Mouse (Mus musculus) thymus, postnatal 4 days (tissue): ENCODE results near the gene Mmp28.

ENCODE experiments used
- DNase-seq: peaks from one replicate; pipeline ENCODE4 v3.0.0; 2021

Mmp28 gene

GRCm38 (mm10) chr11:83462711-83463244 lies at the start of gene Mmp28:
Gene Mmp28, minus strand, starts transcription at chr11:83463071.
- peak; percentile 17 for DNase-seq

GRCm38 (mm10) chr11:83509521-83509920 lies 46.6 kb upstream of the Mmp28 start:
- no peak for DNase-seq

DNA sequence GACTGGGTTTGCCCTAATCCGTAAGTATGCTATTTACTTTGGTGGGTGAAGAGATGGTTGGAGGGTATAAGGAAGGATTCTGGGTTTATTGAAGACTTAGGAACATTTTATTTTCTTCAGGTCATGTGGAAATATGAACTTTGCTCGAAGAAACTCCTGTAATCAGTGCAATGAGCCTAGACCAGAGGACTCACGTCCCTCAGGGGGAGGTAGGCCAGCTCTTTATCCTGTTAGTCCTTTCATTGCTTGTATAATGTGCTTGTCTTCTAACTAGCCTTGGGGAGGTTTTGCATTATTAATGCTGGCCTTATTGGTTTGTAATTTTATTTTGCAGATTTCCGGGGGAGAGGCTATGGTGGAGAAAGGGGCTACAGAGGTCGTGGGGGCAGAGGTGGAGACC lies 41.4 kb upstream of the Mmp28 start:
- DNase-seq = no peak

GRCm38 (mm10) chr11:83495571-83495970 lies 32.7 kb upstream of the Mmp28 start:
- no peak for DNase-seq

GRCm38 (mm10) chr11:83491488-83491887 lies 28.6 kb upstream of the Mmp28 start:
- peak; percentile 24 for DNase-seq

- no peak for DNase-seq
These were observed 10.6 kb upstream of the Mmp28 start for GRCm38 (mm10) chr11:83473235-83474016.

DNA sequence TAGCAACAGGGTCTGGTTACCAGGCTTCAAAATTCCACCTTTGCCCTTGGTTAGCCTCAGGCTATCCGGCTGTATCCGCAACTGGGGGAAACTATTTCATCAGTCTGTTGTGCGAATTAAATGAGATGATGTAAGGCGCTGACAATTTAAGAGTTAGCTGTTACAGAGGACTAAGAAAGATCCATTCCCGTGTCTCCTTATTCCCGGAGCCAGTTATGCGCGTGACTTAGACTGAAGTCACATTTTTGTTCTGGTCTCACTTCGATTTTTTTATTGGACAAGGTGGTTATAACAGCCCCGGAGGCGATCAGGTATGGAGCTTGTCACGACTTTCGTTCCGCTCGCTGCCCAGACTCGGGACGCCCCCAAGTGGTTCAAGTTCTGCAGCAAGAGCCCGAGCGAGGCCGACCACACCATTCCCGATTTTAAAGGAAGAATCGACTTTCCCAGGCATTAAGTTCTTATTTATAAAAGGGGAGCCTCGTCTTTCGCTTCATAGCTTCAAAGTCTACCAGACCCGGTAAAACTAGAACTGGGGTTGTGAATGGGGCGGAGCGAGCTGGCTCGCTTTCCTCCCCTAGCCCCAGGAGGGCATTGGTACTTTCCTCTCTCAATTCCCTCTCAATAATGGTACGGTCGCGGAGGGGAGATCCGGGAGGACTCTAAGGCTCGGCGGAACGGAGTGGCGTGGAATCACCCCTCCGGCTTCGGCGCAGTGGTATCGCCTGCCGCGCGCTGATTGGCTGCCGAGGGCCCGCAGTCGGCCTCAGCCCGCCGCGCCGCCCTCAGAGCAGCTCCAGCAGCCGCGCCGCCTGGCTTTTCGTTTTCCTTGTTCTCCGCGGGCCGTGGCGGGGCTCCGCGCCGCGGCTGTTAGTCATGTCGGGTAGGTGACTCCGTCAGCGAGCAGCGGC lies 9.7 kb upstream of the Mmp28 start, which contains the start of gene Taf15:
Gene Taf15 (plus strand): TSS at position 763 of the 911 bp plus-strand sequence.
- DNase-seq = peak; percentile 98

DNA sequence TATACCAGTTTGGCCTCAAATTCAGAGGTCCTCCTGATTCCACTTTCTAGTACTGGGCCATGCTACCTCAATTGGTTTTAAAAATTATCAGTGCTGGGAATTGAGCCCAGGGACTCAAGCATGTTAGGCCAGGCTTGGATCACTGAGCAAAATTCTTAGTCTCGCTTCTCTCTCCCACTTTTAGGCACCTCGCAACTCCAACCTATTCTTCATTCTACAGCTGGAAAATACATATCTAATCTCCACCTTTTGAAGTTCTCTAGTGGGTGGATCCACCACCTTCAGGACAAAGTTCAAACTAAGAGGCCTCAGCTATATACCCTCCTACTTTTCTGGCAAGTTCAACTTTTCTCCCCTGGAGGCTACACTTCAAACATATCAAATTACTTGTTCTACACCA lies 8.9 kb upstream of the Mmp28 start:
- no peak for DNase-seq

DNA sequence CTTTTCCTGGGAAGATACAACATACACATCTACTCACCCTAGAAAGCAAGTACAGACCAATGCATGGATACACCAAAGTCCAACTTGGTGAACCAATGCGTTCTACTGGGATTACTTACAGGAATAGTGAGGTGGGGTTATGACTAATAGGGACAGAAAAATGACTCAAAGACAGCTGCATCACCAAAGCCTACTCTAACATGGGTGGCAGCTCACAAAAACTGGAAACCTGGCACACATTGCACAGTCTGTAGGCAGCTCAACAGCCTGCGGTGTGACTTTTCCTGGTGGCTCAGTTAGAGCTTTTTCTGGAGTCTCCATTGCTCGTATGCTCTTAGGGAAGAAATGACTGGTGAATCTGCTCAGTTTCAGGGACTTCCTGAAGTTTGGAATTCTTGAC lies 5.9 kb upstream of the Mmp28 start:
- DNase-seq = no peak

GRCm38 (mm10) chr11:83467120-83467652 lies 4.3 kb upstream of the Mmp28 start:
- DNase-seq = no peak

- DNase-seq = no peak
These were observed 3.1 kb upstream of the Mmp28 start for GRCm38 (mm10) chr11:83465976-83466375.

- peak; percentile 1 for DNase-seq
These were observed 1.3 kb downstream of the Mmp28 start for GRCm38 (mm10) chr11:83461462-83462027.

GRCm38 (mm10) chr11:83457912-83458601 lies 4.8 kb downstream of the Mmp28 start:
- DNase-seq = no peak

DNA sequence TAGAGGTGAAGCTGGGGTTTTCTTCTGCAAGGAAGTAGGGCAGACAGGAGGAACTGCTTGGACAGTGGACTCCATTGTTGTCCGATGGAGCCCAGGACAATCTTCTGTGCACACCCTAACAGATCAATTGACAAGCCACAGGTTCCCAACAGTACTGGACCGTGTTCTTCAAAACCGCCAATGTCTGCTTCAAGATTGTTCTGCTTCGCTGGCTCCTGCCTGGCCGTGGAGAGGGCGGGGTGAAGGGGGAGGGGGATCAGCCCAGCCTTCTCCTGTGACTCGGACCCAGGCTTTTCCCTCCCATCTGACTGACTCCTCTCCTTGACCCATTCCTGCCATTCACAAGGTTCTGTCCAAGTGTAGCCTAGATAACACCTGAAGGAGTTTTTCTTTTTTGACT lies 5.6 kb downstream of the Mmp28 start:
- no peak for DNase-seq

GRCm38 (mm10) chr11:83455608-83456007 lies 7.3 kb downstream of the Mmp28 start:
- DNase-seq = no peak

DNA sequence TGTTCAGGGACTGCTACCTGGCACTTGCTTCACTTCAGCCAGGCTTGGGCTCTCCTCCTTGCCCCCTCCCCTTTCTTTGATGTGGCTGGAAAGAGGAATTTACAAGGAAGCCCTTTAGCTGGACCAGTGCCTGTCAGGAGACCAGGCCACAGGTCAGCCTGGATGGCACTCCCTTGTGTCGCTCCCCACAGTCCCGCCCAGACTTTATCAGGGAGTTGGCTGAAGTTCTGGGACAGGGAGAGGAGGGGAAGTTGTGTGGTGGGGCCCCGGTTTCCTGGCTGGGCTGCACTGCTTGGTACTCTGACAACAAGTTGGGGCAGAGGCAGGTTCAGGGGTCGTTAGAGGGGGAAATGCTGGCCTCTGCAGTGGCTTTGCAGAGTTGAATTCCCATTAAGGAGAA lies 8.3 kb downstream of the Mmp28 start:
- no peak for DNase-seq

DNA sequence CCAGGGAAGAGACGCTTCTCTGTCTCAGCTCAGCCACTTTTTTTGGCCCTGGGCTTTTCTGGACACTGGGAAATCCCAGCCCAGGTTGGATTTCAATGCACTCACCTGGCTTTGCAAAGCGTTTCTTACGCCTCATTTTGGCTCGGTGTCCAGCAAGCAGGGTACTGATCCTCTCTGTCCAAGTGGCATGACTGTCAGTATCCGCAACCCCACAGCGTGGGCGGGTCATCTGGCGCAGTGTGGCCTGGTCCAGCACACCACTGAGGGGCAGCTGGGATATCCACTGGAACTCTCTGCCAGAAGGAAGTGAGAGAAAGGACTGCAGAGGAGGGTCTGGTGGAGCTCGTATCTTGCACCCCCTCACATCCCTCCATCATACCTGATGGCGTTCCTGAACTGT lies 11.6 kb downstream of the Mmp28 start:
- no peak for DNase-seq

- DNase-seq = no peak
These were observed 12.3 kb downstream of the Mmp28 start for GRCm38 (mm10) chr11:83450550-83450949.

DNA sequence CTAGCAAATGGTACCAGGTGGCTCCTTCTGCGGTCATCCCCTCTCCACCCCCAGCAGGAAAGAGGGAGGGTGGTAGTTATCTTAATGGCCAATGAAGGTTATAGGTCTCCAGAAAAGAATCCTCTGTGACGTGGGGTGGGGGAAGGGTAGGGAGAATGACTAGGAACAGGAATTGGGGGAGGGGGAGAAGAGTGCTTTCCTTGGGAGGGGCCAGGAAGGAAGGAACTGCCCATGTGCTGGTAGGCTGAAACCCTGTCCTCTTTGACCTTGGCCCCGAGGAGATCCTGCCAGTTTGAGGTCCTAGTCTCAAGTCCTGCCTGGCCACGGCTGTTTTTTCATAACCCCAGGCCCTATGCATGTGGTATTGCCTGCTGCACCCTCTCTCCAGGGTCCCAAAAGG lies 13.6 kb downstream of the Mmp28 start:
- DNase-seq = no peak

GRCm38 (mm10) chr11:83448927-83449236 lies 14.0 kb downstream of the Mmp28 start:
- no peak for DNase-seq

- no peak for DNase-seq
These were observed 14.6 kb downstream of the Mmp28 start for GRCm38 (mm10) chr11:83448021-83448926.
